Mouse (Mus musculus): ENCODE measurements around the gene Xkr7. TPM values are rescaled to one million over a fixed set of nuclear protein-coding genes. Genes with fewer than 3 reads are reported as not detected.
A peak's percentile ranks its signal among the peaks of the same experiment; 100 is the strongest.

Gene Xkr7
- polyA plus RNA-seq (2015; fragmentation: Nextera tagmentation; extraction: Ambion mirVana): 0.06 TPM in 1 of 2 replicates, not detected in the other

GRCm38 (mm10) chr2:153031126-153032082, at the start of gene Xkr7:
Gene Xkr7 (plus strand): TSS chr2:153031852.
- DNase-seq (ENCODE audit: low spot score): peak; percentile 9

- DNase-seq (ENCODE audit: low spot score): no peak
Measured at GRCm38 (mm10) chr2:152985582-152985981, 46.1 kb upstream of the Xkr7 start.

- DNase-seq (ENCODE audit: low spot score): no peak
Measured at GRCm38 (mm10) chr2:152991529-152991928, 40.1 kb upstream of the Xkr7 start.

GRCm38 (mm10) chr2:152997046-152997445, 34.6 kb upstream of the Xkr7 start:
- DNase-seq (ENCODE audit: low spot score): no peak

DNA sequence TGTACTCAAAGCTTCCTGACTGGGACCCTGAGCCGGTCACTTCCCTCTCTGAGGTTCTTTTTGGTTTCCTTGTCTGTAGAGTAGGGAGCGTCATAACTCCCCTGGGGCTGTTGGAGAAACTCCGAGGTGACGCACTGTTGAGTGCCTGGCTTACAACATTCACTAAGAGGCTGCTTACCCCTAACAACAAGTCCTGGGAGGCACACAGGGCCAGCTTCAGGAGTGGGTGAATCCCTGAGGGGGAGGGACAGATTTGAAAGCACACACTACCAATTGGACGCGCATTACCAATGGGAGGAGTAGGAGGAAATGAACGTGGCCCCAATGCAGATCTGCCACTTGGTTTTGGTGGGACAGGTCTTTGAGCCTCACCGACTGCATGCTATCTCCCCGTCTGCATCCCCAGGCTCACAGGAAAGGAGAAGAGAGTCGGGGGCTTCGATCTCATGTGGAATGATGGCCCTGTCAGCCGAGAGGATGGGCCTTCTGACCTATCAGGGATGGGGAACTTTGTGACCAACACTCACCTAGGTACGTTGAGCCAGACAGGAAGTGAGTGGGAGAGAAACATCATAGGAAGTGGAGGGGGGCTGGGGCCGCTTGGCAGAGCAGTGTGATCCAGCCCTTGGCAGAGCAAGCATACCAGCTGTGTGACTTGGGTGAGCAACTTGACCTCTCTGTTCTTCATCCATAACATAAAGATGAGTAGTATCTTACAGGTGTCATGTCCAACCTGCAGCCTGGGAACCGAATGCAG, 29.0 kb upstream of the Xkr7 start:
- DNase-seq (ENCODE audit: low spot score): peak; percentile 46

DNA sequence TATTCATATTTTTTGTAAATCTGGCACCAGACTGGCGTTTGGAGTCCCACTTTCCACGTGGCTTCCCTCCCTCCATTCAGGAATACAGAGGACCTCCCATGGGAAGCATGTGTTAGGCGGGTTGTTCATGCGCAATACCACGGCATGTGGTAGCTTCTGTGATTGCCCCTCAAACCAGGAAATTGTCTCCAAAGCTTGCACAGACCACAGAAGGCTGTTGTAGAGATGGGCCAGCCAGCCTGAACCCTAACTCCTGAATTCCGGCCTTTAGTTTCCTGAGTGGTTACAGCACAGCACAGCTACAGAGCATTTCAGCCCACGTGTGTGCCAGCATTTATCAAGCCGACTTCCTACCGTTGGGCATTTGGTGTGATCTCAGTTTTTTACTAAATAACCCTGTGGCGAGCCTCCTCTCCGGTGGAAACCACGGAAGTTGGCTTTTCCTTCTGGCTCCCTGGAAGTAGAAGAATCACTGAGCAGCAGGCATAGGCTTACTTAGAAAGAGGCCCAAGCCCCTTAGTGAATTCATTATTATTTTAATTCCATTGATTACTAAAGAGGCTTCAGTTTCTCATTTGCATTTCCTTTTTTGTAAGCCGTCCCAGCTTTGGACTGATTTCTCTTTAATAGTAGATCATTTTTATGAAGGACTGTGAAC, 27.8 kb upstream of the Xkr7 start:
- peak; percentile 18 for DNase-seq (ENCODE audit: low spot score)

DNA sequence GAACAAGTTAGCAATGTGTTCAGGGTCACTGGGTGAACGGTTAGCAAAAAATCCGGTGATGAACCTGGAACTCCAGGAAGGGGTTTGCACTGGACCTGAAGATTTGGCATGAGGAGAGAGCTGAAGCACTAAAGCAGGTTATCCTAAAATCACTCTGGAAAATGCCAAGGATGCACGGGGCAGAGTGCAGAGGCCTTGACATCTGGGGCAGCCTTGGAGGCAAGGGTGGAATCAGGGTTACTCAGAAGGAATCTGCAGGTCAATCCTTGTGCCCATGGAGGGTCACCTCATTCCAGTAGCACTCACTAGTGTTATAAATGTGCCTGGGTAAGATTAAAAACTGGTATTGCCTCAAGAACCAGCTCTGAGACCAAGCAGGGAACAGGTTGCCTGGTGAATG, 25.7 kb upstream of the Xkr7 start:
- DNase-seq (ENCODE audit: low spot score): no peak

- DNase-seq (ENCODE audit: low spot score): no peak
Measured at GRCm38 (mm10) chr2:153009192-153009973, 22.3 kb upstream of the Xkr7 start.

GRCm38 (mm10) chr2:153013724-153014515, 17.7 kb upstream of the Xkr7 start:
- DNase-seq (ENCODE audit: low spot score): no peak

DNA sequence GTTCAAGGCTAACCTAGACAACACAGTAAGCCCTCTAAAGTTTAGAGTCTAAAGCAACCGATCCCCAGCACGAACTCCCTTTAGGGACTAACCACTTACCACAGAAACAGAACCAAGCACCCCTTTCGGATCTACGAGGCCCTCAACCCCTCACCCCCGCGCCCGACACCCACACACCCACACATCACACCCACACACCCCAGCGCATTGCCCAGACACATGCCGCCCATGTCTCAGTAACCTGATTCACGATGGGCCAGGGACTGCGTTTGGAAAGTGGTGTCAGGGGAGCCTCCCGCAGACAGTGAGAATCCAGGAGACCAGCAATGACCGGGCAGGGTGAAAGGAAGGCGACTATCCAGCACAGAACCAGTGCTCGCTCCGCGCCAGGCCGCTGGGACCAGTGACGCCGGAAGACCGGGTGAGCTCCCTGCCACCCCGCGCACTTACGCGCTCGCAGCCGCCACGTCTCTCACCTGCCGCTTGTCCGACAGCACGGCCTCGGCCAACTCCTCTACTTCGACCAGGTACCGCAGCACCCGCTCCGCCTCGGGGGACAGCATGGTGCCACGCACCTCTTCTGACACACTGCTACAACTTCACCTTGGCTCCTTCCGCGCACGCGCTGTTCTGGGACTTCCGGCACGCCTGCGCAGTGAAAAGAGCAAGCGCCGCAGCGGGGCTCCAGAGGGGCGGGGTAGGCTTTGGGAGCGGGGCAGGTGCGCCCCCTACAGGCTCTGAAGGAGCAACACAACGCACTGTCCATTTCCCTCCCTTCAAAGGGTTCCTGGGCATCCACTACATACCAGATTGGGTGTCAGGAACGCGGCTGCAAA, 16.7 kb upstream of the Xkr7 start, which contains the start of gene Pdrg1:
Gene Pdrg1 (minus strand): TSS at position 670 of the 836 bp plus-strand sequence.
- peak; percentile 97 for DNase-seq (ENCODE audit: low spot score)

DNA sequence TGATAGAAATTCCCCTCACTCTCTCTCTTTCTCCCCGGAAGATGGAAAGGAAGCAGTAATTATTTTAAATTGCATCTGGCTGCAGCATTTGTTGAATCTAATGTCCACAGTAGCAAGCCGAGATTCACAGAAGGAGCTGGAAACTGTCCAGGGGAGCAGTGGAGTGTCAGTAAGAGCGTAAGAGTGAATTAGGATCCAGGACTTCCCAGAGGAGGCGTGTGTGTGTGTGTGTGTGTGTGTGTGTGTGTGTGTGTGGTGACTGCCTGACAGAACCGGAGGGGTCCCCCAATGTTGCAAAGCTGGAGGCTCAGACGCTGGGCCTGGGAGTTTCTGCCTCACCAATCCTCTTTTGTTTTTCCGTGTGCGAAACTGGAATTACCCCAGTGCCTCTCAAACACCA, 15.8 kb upstream of the Xkr7 start:
- DNase-seq (ENCODE audit: low spot score): no peak

GRCm38 (mm10) chr2:153016786-153017185, 14.9 kb upstream of the Xkr7 start:
- no peak for DNase-seq (ENCODE audit: low spot score)

- DNase-seq (ENCODE audit: low spot score): no peak
Measured at GRCm38 (mm10) chr2:153019355-153019754, 12.3 kb upstream of the Xkr7 start.

GRCm38 (mm10) chr2:153021163-153021562, 10.5 kb upstream of the Xkr7 start:
- no peak for DNase-seq (ENCODE audit: low spot score)

- no peak for DNase-seq (ENCODE audit: low spot score)
Measured at GRCm38 (mm10) chr2:153022855-153023254, 8.8 kb upstream of the Xkr7 start.

- no peak for DNase-seq (ENCODE audit: low spot score)
Measured at GRCm38 (mm10) chr2:153026052-153026451, 5.6 kb upstream of the Xkr7 start.

DNA sequence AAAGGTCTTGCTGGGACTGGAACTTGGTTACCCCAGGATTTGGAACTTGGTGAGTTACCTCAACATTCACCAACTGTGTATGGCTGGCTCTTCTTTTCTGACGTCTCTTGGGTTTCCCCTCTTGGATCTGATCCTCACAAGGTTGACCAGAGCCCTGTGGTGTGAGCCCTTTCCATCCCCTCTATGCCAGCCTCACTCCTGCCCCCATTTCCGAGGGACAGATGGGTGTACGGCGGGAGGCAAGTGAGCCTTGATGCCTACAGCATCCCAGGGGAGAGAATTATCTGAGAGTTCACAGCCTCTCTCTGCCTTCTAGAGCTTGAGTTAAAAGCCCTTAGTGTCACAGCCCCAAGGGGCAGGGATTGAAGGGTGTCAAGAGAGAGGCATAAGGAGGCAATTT, 4.2 kb upstream of the Xkr7 start:
- DNase-seq (ENCODE audit: low spot score): no peak

GRCm38 (mm10) chr2:153030422-153030821, 1.2 kb upstream of the Xkr7 start:
- no peak for DNase-seq (ENCODE audit: low spot score)
